Mouse (Mus musculus): ENCODE measurements around the gene Ptpro. TPM values are rescaled to one million over a fixed set of nuclear protein-coding genes. Genes with fewer than 3 reads are reported as not detected.
A peak's percentile ranks its signal among the peaks of the same experiment; 100 is the strongest.

The Ptpro gene
- polyA plus RNA-seq, 1 experiment from 2014 or later, result 2.0 TPM

DNA sequence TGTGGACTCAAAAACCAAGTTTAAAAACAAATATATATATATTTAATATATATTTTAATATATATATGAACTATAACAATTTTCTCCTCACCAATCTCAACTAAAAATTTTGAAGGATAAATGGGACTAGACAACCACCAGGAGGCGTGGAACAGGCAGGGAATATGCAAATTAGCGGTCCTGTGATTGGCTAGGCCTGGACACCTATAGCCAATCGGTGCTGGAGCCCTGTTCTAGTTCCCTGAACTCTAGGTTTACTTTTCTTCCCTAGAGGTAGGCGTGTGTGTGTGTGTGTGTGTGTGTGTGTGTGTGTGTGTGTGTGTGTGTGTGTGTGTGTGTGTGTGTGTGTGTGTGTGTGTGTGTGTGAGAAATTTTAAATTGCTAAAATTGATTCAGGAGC, 134.8 kb downstream of the Ptpro start:
- 45% methylated on average over 4 of the region's 4 CpGs for WGBS
- no peaks in the 10 kb centered on the region for H3K36me3 ChIP-seq
- ATAC-seq (ENCODE audit: insufficient number of reproducible peaks, low FRiP score), result no peak

DNA sequence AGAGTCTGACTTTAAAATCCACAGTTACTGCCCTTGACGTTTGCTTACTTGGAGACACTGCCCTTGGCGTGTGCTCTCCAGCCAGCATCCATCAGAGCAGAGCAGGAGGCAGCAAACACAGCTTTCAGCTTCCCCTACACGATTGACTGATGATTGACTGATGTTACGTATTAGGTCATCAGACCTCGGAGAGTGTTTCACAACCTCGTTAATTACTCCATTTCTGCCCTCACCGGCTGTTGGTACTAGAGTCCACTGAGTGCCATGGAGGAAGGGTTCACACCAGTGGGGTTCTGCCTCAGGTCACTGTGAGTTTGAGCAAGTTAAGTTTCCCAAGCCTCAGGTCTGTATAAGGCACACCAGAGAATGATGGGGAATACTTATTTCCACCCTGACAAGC, 143.0 kb downstream of the Ptpro start:
- Histone ChIP-seq H3K4me2 (no peak overlapping the region), H3K27me3 (replicated peaks) (no peaks in the 10 kb centered on the region), H3K4me3 (no peak overlapping the region), H3K27ac (ENCODE audit: poor library complexity, severe bottlenecking) (no peak overlapping the region), H3K9ac (no peak overlapping the region), H3K4me1 (replicated peaks) (no peaks in the 10 kb centered on the region), H3K9me3 (replicated peaks) (no peaks in the 10 kb centered on the region), H3K36me3 (no peaks in the 10 kb centered on the region)
- ATAC-seq (ENCODE audit: insufficient number of reproducible peaks, low FRiP score), result no peak
- WGBS, result 74% methylated on average over 7 of the region's 7 CpGs

More for the DNA sequence above, 134.8 kb downstream of the Ptpro start:
- Histone ChIP-seq H3K9me3 (replicated peaks) (peaks cover 5% of the 10 kb centered on the region; the same call in 1 of the 2 replicates), H3K4me3 (no peak overlapping the region), H3K27ac (ENCODE audit: poor library complexity, severe bottlenecking) (no peak overlapping the region), H3K4me2 (no peak overlapping the region), H3K9ac (no peak overlapping the region), H3K4me1 (replicated peaks) (0 out of 2 replicates have a peak, but pooled peaks cover 5% of the 10 kb centered on the region), H3K27me3 (replicated peaks) (no peaks in the 10 kb centered on the region)

DNA sequence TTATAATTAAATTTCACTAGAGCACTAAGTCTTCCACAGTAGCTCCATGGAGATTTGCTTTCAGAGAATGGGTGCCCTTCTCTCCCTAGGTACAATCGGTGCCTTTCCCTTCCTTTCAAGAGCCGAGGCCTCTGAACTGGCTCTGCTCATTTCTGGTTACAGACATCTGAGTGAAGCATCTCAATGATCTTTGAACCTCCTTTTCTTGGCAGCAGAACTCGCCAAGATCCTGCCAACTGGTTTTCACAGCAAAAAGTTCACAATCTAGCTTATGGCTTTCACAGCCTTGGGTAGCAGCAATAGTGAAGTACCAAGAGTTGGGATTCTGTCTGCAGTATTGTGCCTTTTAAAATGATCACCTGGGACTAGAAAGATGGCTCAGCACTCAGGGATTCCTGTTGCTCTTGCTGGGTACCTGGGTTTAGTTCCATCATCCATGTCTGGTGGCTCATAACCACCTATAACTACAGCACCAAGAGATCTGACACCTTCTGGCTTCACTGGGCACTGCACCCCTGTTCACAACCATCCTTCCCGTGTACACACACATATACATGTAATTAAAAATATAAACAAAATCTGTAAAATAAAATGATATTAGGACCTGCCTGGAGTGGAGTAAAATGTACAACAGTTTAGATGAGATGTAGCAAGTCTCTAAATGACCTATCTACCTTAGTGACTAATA, 144.1 kb downstream of the Ptpro start:
- Histone ChIP-seq H3K4me1 (replicated peaks) (no peaks in the 10 kb centered on the region), H3K9ac (no peak overlapping the region), H3K9me3 (replicated peaks) (no peaks in the 10 kb centered on the region), H3K27me3 (replicated peaks) (no peaks in the 10 kb centered on the region), H3K36me3 (no peaks in the 10 kb centered on the region), H3K4me3 (no peak overlapping the region), H3K27ac (ENCODE audit: poor library complexity, severe bottlenecking) (no peak overlapping the region), H3K4me2 (no peak overlapping the region)
- 75% methylated on average over 4 of the region's 4 CpGs for WGBS
- ATAC-seq (ENCODE audit: insufficient number of reproducible peaks, low FRiP score), result no peak

DNA sequence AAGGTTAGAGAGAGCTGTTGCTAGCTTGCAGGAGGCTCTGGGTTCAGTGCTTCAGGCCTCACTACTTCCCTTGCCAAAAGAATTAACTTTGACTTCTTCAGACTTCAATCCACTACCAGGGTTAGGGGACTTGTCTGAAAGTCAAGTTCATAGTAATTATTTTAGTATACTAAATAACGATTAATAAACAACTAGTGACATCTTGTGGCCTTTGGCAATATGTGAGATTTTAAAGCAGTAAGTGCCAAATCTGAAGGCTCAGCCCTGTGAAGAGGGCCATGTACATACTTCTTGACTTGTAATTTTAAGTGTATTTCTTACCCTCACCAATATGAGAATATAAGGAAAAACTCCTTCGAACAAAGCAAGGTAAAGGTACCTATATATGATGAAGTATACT, 145.2 kb downstream of the Ptpro start:
- 71% methylated on average over 2 of the region's 2 CpGs for WGBS
- no peaks in the 10 kb centered on the region for H3K9me3 ChIP-seq (replicated peaks)
- no peak overlapping the region for H3K9ac ChIP-seq
- H3K27ac ChIP-seq (ENCODE audit: poor library complexity, severe bottlenecking), result no peak overlapping the region
- no peak for ATAC-seq (ENCODE audit: insufficient number of reproducible peaks, low FRiP score)
- no peaks in the 10 kb centered on the region for H3K27me3 ChIP-seq (replicated peaks)
- H3K4me1 ChIP-seq (replicated peaks), result no peaks in the 10 kb centered on the region
- H3K36me3 ChIP-seq, result no peaks in the 10 kb centered on the region
- no peak overlapping the region for H3K4me2 ChIP-seq
- no peak overlapping the region for H3K4me3 ChIP-seq

DNA sequence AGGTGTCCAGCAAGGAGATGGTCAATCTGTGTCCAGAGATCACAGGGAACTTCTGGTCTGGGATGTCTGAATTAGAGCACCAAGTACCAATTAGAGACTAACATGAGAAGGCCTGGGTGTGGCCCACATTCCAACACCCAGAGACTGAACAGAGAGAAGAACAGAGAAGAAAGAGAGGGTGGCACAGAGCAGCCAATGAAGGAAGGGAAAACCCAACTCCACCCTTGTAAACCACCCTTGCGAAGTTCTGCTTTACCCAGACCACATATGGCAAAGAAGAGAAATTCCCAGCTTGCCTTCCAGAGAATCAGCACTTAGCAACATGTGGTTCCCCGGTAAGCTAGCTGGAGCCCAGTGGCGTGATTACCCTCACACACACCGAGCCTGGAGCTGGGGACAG, 152.1 kb downstream of the Ptpro start:
- Histone ChIP-seq H3K4me2 (no peak overlapping the region), H3K4me3 (no peak overlapping the region), H3K27me3 (replicated peaks) (no peaks in the 10 kb centered on the region), H3K4me1 (replicated peaks) (no peaks in the 10 kb centered on the region), H3K9me3 (replicated peaks) (no peaks in the 10 kb centered on the region), H3K27ac (ENCODE audit: poor library complexity, severe bottlenecking) (no peak overlapping the region), H3K36me3 (no peaks in the 10 kb centered on the region), H3K9ac (no peak overlapping the region)
- ATAC-seq (ENCODE audit: insufficient number of reproducible peaks, low FRiP score), result no peak
- WGBS, result 86% methylated on average over 4 of the region's 4 CpGs

DNA sequence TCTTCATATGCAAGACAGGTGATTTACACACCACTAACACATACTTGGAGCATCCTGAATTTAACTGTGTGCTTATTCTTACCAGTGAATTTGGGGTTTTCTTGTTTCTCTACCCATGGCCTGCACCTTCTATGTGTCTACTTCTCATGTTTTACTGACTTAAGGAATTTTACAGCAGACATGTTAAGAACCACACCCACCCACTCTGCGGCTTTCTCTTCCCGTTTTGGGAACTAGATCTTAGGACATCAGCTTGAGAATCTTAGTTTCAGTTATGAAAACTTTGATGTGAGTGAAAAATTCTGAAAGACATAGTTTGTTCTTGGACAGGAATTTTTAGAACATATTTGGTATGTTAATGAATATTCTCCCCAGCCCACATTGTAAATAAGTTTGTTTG, 153.6 kb downstream of the Ptpro start:
- 77% methylated on average over 2 of the region's 2 CpGs for whole genome bisulfite sequencing
- no peak overlapping the region for H3K9ac ChIP-seq

DNA sequence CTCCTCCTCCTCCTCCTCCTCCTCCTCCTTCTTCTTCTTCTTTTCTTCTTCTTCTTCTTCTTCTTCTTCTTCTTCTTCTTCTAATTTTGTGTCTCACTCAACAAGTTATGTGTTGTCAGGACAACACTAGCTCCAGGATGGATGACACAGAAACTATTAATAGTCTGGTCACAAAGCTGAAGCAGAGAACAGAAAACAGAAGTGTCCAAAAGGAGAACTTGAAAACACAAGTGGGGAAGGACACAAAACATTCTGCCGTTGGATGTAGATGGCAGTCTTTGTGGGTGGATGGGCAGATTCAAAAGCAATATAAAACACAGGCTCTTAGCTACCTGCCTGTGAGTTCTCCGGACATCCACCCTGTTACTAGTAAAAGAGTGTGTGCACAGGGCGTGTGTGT, 158.4 kb downstream of the Ptpro start:
- no peak for ATAC-seq (ENCODE audit: insufficient number of reproducible peaks, low FRiP score)
- Histone ChIP-seq H3K4me3 (0 out of 2 replicates have a peak overlapping the region, but pooled peaks have one; percentile 3), H3K27ac (ENCODE audit: poor library complexity, severe bottlenecking) (peak overlapping the region; percentile 80), H3K9me3 (replicated peaks) (no peaks in the 10 kb centered on the region), H3K9ac (peak overlapping the region; percentile 5; the same call in 1 of the 2 replicates), H3K36me3 (no peaks in the 10 kb centered on the region), H3K27me3 (replicated peaks) (no peaks in the 10 kb centered on the region), H3K4me1 (replicated peaks) (peaks cover 5% of the 10 kb centered on the region; the same call in 1 of the 2 replicates), H3K4me2 (peak overlapping the region; percentile 52)
- 33% methylated on average over 3 of the region's 3 CpGs for WGBS

More for the DNA sequence above, 153.6 kb downstream of the Ptpro start:
- ATAC-seq (ENCODE audit: insufficient number of reproducible peaks, low FRiP score), result no peak
- no peaks in the 10 kb centered on the region for H3K4me1 ChIP-seq (replicated peaks)
- no peaks in the 10 kb centered on the region for H3K27me3 ChIP-seq (replicated peaks)
- no peaks in the 10 kb centered on the region for H3K36me3 ChIP-seq
- H3K4me2 ChIP-seq, result no peak overlapping the region
- H3K27ac ChIP-seq (ENCODE audit: poor library complexity, severe bottlenecking), result no peak overlapping the region
- H3K9me3 ChIP-seq (replicated peaks), result no peaks in the 10 kb centered on the region
- H3K4me3 ChIP-seq, result no peak overlapping the region

DNA sequence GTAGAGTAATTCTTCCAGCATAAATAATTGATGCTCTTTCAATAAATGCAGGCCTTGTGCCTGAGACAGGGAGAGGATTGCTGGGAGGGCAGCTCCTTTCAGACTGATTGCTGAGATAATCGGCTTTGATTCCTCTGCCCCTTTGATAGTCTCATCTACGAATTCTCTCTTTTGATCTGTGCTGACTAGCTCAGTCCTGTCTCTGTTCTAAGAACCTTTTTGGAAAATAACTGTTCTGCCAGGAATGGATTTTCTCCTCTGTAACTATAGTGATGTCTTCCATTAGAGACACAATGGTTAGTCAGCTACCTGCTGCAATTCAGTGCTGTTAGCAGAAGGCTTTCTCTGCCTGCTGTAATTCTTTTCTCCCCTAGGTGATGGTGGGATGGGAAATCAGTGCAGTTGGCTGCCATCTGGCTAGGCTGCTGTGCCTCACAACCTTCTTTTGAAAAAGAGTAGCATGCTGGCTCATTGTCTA, 159.8 kb downstream of the Ptpro start:
- H3K27ac ChIP-seq (ENCODE audit: poor library complexity, severe bottlenecking), result no peak overlapping the region
- WGBS, result 55% methylated on average over 2 of the region's 2 CpGs

DNA sequence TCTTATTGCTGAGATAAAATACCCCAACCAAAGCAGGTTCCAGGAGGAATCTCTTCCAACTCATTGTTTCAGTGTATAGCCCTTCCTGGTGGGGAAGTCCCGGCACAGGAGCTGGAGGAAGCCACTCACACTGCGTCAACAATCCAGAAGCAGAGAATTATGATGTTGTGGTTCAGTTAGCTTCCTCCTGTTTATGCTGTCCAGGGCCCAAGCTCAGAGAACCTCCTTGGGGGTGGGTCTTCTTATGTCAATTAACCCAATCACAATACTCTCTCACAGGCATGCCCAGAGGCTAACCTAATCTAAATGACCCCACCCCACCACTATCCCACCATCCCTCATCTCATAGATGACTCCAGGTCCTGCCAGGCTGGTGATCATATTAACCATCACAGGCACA, 160.9 kb downstream of the Ptpro start:
- Histone ChIP-seq H3K4me3 (no peak overlapping the region), H3K36me3 (no peaks in the 10 kb centered on the region), H3K4me2 (no peak overlapping the region), H3K9me3 (replicated peaks) (no peaks in the 10 kb centered on the region), H3K9ac (no peak overlapping the region), H3K27ac (ENCODE audit: poor library complexity, severe bottlenecking) (no peak overlapping the region), H3K4me1 (replicated peaks) (peaks cover 5% of the 10 kb centered on the region; the same call in 1 of the 2 replicates), H3K27me3 (replicated peaks) (no peaks in the 10 kb centered on the region)
- whole genome bisulfite sequencing, result 62% methylated on average over 2 of the region's 2 CpGs
- ATAC-seq (ENCODE audit: insufficient number of reproducible peaks, low FRiP score), result no peak

More for the DNA sequence above, 159.8 kb downstream of the Ptpro start:
- Histone ChIP-seq H3K4me1 (replicated peaks) (peaks cover 5% of the 10 kb centered on the region; the same call in 1 of the 2 replicates), H3K27me3 (replicated peaks) (no peaks in the 10 kb centered on the region), H3K4me2 (peak overlapping the region; percentile 24; the same call in 1 of the 2 replicates), H3K36me3 (no peaks in the 10 kb centered on the region), H3K9ac (no peak overlapping the region), H3K4me3 (no peak overlapping the region), H3K9me3 (replicated peaks) (no peaks in the 10 kb centered on the region)
- ATAC-seq (ENCODE audit: insufficient number of reproducible peaks, low FRiP score), result no peak

DNA sequence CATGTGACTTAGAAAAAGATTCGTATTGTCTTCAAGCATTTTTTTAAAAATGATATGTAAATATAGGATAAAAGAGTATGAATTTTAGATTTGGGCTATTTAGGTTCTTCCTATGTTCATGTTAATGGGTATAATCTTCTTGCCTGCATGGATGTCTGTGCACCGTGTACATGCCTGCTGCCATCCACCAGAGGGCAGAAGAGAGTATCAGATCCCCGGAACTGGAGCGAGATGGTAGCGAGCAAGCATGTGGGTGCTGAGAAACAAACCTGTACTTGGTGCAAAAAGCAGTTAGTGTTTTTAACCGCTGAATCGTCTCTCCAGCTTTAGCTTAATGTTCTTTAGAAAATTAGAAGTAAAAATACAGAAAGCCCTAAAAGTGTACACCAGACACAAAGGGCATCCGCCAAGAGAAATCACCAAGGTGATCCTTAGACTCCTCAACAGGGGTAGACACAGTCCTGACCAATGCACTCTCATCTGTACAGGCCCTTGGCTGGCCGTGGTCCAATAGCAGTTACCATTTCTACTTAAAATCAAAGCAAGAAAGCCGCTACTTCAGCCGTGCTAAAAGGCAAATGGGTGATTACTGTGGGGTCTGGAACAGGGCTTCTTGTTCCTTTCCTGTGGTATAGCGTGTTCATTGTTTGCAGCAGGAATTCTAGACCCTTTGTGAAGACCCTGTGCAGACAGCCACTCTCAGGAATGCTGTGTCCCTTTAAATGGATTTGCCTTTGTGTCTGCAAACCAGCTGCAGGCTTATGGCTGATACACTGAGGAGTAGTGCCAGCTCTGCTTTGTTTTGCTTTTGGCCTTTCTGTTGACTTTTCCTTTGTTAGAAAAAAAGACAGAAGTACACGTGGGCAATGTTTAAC, 162.6 kb downstream of the Ptpro start:
- peaks cover 5% of the 10 kb centered on the region; the same call in 1 of the 2 replicates for H3K4me1 ChIP-seq (replicated peaks)
- no peak for ATAC-seq (ENCODE audit: insufficient number of reproducible peaks, low FRiP score)
- H3K27me3 ChIP-seq (replicated peaks), result no peaks in the 10 kb centered on the region
- H3K9me3 ChIP-seq (replicated peaks), result no peaks in the 10 kb centered on the region
- no peak overlapping the region for H3K9ac ChIP-seq
- H3K4me2 ChIP-seq, result no peak overlapping the region
- no peak overlapping the region for H3K27ac ChIP-seq (ENCODE audit: poor library complexity, severe bottlenecking)
- 51% methylated on average over 13 of the region's 13 CpGs for WGBS
- H3K4me3 ChIP-seq, result no peak overlapping the region
- H3K36me3 ChIP-seq, result no peaks in the 10 kb centered on the region

DNA sequence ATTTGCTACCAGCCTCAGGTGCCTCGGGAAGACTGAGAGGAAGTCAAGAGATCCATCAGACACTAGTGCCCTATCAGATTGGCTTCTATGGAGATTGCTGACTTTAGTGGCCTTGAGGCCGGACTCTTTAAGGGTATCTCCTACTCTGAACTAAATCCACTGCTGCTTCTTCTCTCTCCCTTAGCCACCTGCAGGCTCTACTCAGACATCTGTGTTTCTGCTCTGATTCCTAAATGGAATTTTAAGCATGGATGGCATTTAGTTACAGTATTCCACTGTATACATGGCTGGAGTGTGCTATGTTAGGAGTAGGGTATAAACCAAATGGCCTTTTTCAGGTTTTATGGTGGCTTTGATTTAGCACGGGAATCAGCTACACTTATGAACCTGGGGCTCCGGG, 170.7 kb downstream of the Ptpro start:
- H3K4me1 ChIP-seq (replicated peaks), result peaks cover 16% of the 10 kb centered on the region
- no peak for ATAC-seq (ENCODE audit: insufficient number of reproducible peaks, low FRiP score)
- WGBS, result 74% methylated on average over 4 of the region's 4 CpGs
- H3K9ac ChIP-seq, result no peak overlapping the region
- H3K36me3 ChIP-seq, result no peaks in the 10 kb centered on the region
- H3K27ac ChIP-seq (ENCODE audit: poor library complexity, severe bottlenecking), result no peak overlapping the region
- no peak overlapping the region for H3K4me3 ChIP-seq
- H3K9me3 ChIP-seq (replicated peaks), result no peaks in the 10 kb centered on the region
- no peaks in the 10 kb centered on the region for H3K27me3 ChIP-seq (replicated peaks)
- no peak overlapping the region for H3K4me2 ChIP-seq
